Mouse (Mus musculus): ENCODE measurements at regions not wholly inside any gene's neighbourhood (a gene's known extent, or its start where the extent isn't known, plus 50 kb on each side); places are given as distances from the start of the nearest gene placed in this dataset.

DNA sequence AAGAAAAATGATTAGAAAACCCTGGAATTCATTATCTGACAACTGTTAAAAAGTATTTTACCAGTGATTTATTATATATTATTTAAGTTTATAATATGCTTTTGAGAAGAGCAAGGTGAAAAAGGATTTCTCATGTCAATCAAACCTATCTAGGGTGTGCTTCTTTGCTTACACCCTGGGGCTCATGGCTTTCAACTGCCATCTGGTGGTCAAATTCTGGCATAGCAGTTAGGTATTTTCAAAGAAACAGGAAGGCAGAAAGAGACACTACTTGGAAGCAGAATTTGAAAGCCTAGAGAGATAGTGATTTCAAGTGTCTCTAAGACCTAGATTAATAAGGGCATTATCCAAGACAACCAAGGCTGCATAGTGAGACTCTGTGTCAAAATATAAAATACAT, 167.8 kb upstream of the Amot start:
- DNase-seq (ENCODE audit: low read depth, low spot score): peak; percentile 8

DNA sequence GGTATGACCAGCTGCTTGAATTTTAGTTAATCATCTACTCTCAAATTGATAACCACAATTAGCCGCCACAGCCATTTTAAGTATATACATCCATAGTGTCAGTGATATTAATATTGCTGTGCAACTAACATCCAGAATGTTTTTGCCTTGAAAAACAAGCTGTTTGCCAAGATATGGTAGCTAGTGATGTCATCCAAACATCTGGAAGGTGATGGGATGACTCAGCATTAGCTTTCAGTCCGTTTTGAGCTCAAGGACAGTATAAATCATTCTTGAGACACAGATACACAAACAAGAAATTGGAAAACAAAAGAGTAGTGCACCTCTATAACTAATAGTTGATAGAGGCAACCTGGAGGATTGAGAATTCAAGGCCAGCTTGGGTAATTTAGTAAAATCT, 146.7 kb upstream of the Amot start:
- no peak for DNase-seq (ENCODE audit: low read depth, low spot score)

DNA sequence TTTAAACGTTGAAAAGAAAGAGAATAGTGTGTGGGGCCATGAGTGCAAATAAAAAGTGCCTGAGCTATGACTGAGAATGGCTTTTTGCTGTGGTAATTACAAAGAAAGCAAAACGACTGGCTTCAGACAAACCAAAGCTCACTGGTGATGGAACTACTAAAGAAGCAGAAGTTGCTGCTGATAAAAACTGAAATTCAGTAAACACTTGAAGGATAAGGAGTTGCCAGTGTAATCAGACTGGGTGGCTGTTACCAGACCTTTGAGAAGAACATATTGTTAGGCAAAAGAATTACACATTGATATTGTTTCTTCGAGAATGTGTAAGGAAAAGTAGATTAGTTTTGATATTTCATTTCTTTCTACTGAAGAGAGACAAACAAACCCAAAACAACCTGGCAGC, 114.7 kb upstream of the Amot start:
- no peak for DNase-seq (ENCODE audit: low read depth, low spot score)

DNA sequence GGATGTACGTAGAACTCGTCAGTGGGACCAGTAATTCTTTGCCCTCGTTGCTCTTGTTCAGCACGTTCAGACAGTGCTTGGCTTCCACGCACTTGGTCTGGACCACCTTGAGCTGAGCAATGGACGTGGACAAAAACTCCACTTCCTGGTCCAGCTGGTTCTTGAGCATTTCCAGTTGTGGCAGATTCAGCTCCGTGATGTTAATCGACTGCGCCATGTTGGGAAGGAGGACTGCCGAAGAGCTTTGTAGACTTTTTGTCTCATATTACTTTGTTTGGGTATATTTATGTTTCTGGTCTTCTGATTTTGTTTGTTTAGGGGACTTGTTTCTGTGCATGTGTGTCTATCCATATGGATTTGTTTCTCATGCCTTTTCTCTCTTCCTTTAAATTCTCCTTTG, 97.1 kb upstream of the Amot start:
- no peak for DNase-seq (ENCODE audit: low read depth, low spot score)

DNA sequence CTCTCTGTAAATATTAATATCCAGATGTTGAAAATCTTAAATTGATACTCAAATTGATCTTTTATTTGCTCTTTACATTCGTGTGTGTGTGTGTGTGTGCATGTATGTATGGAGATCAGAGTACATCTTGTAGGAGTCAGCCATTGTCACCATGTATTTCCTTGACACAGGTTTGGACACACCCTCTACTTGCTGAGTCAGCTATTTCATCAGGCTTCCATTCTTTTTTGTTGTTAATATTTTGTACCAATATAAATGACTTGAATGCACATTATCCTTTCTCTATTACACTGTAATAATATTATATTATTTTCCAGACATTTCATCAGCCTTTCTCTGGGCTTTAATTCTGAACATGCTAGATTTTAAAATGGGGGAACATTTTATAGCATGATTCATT, 85.8 kb upstream of the Amot start:
- no peak for DNase-seq (ENCODE audit: low read depth, low spot score)

DNA sequence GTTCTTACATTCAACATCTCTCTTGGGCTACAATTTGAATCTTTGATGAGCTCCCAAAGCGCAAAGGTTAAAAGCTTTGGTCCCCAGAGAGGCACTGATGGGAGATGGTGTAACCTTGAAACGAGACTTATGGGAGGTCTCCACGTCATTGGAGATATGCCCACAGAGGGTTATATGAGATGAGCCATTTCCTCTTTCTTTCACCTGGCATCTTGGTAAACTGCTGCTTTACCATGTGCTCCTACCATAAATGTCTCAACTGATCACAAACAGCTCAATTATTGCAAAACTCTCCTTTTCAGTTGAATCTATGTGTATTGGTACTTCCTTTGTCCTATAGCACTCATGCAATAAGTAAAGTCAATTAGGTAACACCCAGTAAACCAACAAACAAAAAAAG, 62.5 kb upstream of the Amot start:
- no peak for DNase-seq (ENCODE audit: low read depth, low spot score)

DNA sequence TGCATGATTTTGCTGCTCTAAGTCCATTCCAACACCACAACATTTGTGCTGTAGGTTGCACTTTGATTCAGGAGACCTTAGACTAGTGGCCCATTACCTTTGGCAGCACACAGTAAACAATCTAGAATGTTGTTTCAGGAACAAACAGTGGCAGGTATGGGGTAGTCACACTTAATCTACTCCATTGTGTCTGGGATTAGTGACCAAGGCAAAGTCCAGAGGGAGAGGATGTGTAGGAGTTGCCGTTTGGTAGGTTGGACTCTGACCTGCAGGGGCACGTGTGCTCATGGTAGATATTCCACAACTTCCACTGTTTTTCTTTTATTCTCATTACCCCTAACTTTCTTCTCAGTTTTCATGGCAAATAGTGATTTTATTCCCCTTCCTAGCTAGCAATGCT, 62.1 kb upstream of the Amot start:
- DNase-seq (ENCODE audit: low read depth, low spot score): no peak

DNA sequence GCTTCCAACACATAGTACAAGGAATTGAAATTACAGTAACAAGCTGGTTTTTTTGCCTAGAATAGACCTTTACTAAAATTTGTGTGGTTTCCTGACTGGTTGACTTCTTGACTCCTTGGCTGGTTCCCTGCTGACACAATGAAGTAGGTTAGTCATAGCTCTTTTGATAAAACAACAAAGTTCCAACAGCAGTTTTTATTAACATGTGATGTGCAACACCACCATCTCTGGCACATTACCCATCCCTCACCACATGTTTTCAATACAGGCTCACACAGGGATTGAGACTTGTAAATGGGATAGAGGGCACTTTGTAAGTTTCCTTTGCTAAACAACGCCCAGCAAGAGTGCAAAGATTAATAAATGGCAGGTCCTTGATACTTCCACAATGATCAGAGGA, 53.9 kb upstream of the Amot start:
- DNase-seq (ENCODE audit: low read depth, low spot score): no peak

Data from brain, embryonic 18.5 days (tissue).